Mouse (Mus musculus) myocyte (in vitro differentiated cells): ENCODE data around the gene Coro2b. TPM values are rescaled to one million over a fixed set of nuclear protein-coding genes. Genes with fewer than 3 reads are reported as not detected.
"Not testable (repeated sequence)": the region's sequence is repeated elsewhere in the genome, so short reads cannot be mapped to it uniquely, and the experiment has no call there.

ENCODE experiments used
- H3K27me3 ChIP-seq: one replicate; pipeline ENCODE4 v1.6.1; 2011; ENCODE audit not compliant: control insufficient read depth, insufficient read depth, insufficient read length
- H3K36me3 ChIP-seq: one replicate; pipeline ENCODE4 v1.6.1; 2011; ENCODE audit not compliant: control insufficient read depth, insufficient read depth
- H3K4me2 ChIP-seq: one replicate; pipeline ENCODE4 v1.6.1; 2011; ENCODE audit warnings: low read depth, control low read depth
- H3K4me3 ChIP-seq: one replicate; pipeline ENCODE4 v1.5.1; 2011; ENCODE audit warnings: mild to moderate bottlenecking, control low read depth, moderate library complexity
- H3K79me2 ChIP-seq: one replicate; pipeline ENCODE4 v1.6.1; 2011; ENCODE audit not compliant: control insufficient read depth, insufficient read depth
- H3ac ChIP-seq: one replicate; pipeline ENCODE4 v1.6.1; 2011; ENCODE audit not compliant: control insufficient read depth, insufficient read length
- CEBPB ChIP-seq: IDR thresholded peaks from 2 replicates; pipeline ENCODE4 v1.6.1; 2011; ENCODE audit warnings: mild to moderate bottlenecking, moderate library complexity; ENCODE audit not compliant: poor library complexity, insufficient read depth, severe bottlenecking
- E2F4 ChIP-seq: IDR thresholded peaks from one replicate; pipeline ENCODE4 v1.6.1; 2011; ENCODE audit warnings: mild to moderate bottlenecking, control low read depth, moderate library complexity; ENCODE audit not compliant: insufficient read depth
- MAX ChIP-seq: IDR thresholded peaks from one replicate; pipeline ENCODE4 v1.6.1; 2011; ENCODE audit warnings: low read depth, mild to moderate bottlenecking, control low read depth
- MYOD1 ChIP-seq, 3 experiments: IDR thresholded peaks; one replicate each; pipeline ENCODE4 v1.6.1; 2011; ENCODE audit warnings: control low read depth in 2 of 3, low read depth in 2 of 3, mild to moderate bottlenecking in 2 of 3, moderate library complexity in 1 of 3; ENCODE audit not compliant: insufficient read length in 2 of 3, control insufficient read depth in 1 of 3
- MYOG ChIP-seq, 3 experiments: IDR thresholded peaks; one replicate each; pipeline ENCODE4 v1.6.1; 2011; ENCODE audit warnings: control low read depth in 2 of 3, low read depth in 2 of 3, mild to moderate bottlenecking in 2 of 3; ENCODE audit not compliant: insufficient read length in 2 of 3, control insufficient read depth in 1 of 3, insufficient read depth in 1 of 3
- POLR2A ChIP-seq: IDR thresholded peaks from one replicate; pipeline ENCODE4 v1.6.1; 2011; ENCODE audit warnings: low read depth, mild to moderate bottlenecking, control low read depth, moderate library complexity; ENCODE audit not compliant: insufficient read length
- POLR2AphosphoS2 ChIP-seq: IDR thresholded peaks from one replicate; pipeline ENCODE4 v1.6.1; 2011; ENCODE audit warnings: low read depth, control low read depth; ENCODE audit not compliant: insufficient read length
- REST ChIP-seq: IDR thresholded peaks from one replicate; pipeline ENCODE4 v1.6.1; 2011; ENCODE audit warnings: mild to moderate bottlenecking, control low read depth, moderate library complexity; ENCODE audit not compliant: insufficient read depth, insufficient read length
- SRF ChIP-seq: IDR thresholded peaks from one replicate; pipeline ENCODE4 v1.6.1; 2011; ENCODE audit warnings: low read depth; ENCODE audit not compliant: control insufficient read depth, insufficient read length
- TCF12 ChIP-seq: IDR thresholded peaks from one replicate; pipeline ENCODE4 v1.6.1; 2011; ENCODE audit warnings: mild to moderate bottlenecking, control low read depth; ENCODE audit not compliant: poor library complexity, insufficient read depth, severe bottlenecking
- TCF3 ChIP-seq: IDR thresholded peaks from one replicate; pipeline ENCODE4 v1.6.1; 2011; ENCODE audit warnings: low read depth, control low read depth; ENCODE audit not compliant: insufficient read length
- USF1 ChIP-seq: IDR thresholded peaks from one replicate; pipeline ENCODE4 v1.6.1; 2011; ENCODE audit warnings: low read depth, mild to moderate bottlenecking, control low read depth, moderate library complexity
- polyA plus RNA-seq: library from polyadenylated mRNA; unstranded; fragments of >200 nt; fragmentation: generic; extraction: Trizol; gene quantifications from one replicate; pipeline ENCODE4 v1.2.1, GENCODE M21; 2012; ENCODE audit warnings: missing spikeins

Gene Coro2b
- polyA plus RNA-seq, 1 experiment: 21.3 TPM

DNA sequence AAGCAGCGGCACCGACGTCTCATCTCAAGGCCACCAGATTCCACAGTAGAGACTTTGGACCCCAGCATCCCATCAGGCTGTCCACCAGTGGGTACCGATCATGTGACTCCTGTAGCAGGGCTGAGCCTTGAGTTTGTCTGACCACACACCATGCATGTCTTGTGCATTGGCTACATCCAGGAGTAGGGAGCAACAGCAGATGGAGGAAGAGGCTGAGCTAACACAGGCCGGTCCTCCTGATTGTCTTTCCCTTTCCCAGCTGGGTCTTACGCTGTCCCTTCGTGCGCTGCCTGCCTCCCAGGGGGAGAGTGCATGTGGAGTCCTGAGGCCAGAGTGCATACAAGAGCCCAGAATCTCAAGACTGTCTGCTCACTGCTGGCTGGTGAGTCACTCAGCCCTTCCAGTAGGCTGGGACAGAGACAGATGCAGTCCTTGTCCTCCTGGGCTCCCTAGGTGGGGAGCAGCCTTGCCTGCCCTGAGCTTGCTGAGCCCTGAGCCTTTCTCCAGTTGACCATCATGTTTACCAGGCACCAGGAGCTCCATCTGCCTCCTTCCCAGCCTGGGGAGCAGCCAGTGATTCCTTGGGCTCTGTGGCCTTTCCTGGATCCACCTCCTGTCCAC is 84.4 kb downstream of the Coro2b start:
- no peaks in the 10 kb centered on the region for H3K79me2 ChIP-seq
- H3K27me3 ChIP-seq: no peaks in the 10 kb centered on the region
- no peak for TF ChIP-seq MAX
- TF ChIP-seq MYOD1 (IDR thresholded peaks at IDR 0.05; ENCODE audit: control insufficient read depth in 1 of 3, insufficient read length in 2 of 3, low read depth in 2 of 3): no peak
- TF ChIP-seq TCF12: no peak
- TF ChIP-seq MYOG (IDR thresholded peaks at IDR 0.05; ENCODE audit: control insufficient read depth in 1 of 3, insufficient read depth in 1 of 3, insufficient read length in 2 of 3, low read depth in 2 of 3): no peak
- TF ChIP-seq REST: no peak
- no peak for TF ChIP-seq CEBPB
- TF ChIP-seq USF1: no peak
- no peak for TF ChIP-seq POLR2AphosphoS2
- TF ChIP-seq SRF: no peak
- no peak for TF ChIP-seq POLR2A
- TF ChIP-seq TCF3: no peak
- no peak for TF ChIP-seq E2F4
- no peak overlapping the region for H3K4me3 ChIP-seq
- H3ac ChIP-seq: no peak overlapping the region
- peak overlapping the region; percentile 44 for H3K4me2 ChIP-seq
- H3K36me3 ChIP-seq: no peaks in the 10 kb centered on the region

DNA sequence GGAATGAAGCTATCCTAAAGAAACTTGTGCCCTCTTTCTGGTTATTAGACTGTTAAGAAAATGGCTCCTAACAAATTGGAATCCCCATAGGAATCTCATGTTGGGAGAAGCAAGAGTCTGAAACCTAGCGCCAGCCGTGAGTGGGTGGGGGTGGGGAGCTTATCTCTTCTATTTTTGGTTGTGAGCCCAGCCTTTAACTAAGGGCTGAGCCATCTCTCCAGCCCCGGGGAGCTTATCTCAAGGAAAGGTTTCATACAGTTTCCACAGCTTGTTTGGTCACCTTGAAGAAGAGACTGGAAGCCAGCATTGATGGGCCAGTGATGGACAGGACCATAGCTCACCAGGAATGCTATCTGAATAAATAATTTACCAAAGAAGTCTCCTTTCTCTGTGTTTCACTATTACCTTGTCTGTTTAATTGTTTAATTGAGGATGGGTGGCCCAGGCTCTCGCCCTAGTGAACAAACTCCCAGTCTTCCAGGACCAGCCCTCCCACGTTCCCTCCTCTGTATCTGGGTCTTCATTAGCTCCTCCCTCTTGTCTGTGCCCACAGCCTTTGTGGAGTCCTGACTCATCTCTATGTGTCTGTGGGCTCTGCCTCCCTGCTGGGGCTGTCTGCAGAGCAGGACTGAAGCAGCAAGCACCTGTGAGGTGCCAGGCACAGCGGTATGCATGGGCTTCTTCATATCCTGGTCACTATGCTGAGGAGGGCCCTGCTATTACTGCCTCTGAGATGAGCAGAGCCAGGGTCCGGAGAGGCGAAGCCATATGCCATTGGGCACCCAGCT is 85.1 kb downstream of the Coro2b start:
- Histone ChIP-seq H3ac (no peak overlapping the region), H3K4me2 (peak overlapping the region; percentile 44), H3K27me3 (no peaks in the 10 kb centered on the region), H3K36me3 (no peaks in the 10 kb centered on the region), H3K4me3 (no peak overlapping the region), H3K79me2 (no peaks in the 10 kb centered on the region)
- TF ChIP-seq REST: no peak
- TF ChIP-seq USF1: no peak
- no peak for TF ChIP-seq SRF

GRCm38 (mm10) chr9:62450862-62451261 is 86.0 kb downstream of the Coro2b start:
- TF ChIP-seq CEBPB: no peak
- no peak for TF ChIP-seq POLR2AphosphoS2
- TF ChIP-seq MYOD1 (IDR thresholded peaks at IDR 0.05; ENCODE audit: control insufficient read depth in 1 of 3, insufficient read length in 2 of 3, low read depth in 2 of 3): no peak
- TF ChIP-seq MAX: no peak
- no peak for TF ChIP-seq REST
- TF ChIP-seq USF1: no peak
- no peak for TF ChIP-seq E2F4
- no peak for TF ChIP-seq POLR2A
- no peak for TF ChIP-seq TCF3
- no peak for TF ChIP-seq MYOG (IDR thresholded peaks at IDR 0.05; ENCODE audit: control insufficient read depth in 1 of 3, insufficient read depth in 1 of 3, insufficient read length in 2 of 3, low read depth in 2 of 3)
- TF ChIP-seq SRF: no peak
- no peak for TF ChIP-seq TCF12
- Histone ChIP-seq H3K27me3 (no peaks in the 10 kb centered on the region), H3K36me3 (no peaks in the 10 kb centered on the region), H3K79me2 (no peaks in the 10 kb centered on the region), H3ac (no peak overlapping the region), H3K4me2 (no peak overlapping the region), H3K4me3 (no peak overlapping the region)

DNA sequence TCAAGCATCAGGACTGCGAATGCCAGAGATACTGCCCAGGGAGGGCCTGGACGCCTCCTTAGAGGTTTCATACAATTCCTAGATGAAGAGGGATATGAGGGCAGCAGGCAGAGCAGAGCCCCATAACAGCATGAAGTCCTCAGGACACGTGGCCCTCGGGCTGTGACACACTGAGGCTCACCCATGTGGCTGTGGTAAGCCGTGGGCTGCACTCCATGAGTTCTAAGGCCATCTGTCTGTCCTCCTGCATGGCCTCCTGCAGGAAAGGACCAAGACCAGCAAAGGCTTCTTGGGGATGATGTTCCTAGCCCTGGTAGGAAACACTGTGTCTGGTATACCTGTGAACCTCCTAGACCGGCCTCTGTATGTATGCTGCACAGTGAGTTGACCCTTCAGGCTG is 86.5 kb downstream of the Coro2b start:
- TF ChIP-seq MYOD1 (IDR thresholded peaks at IDR 0.05; ENCODE audit: control insufficient read depth in 1 of 3, insufficient read length in 2 of 3, low read depth in 2 of 3) (peak in 1 of 3 experiments; percentile 4), MYOG (IDR thresholded peaks at IDR 0.05; ENCODE audit: control insufficient read depth in 1 of 3, insufficient read depth in 1 of 3, insufficient read length in 2 of 3, low read depth in 2 of 3) (peak in 1 of 3 experiments; percentile 25), SRF (no peak), USF1 (no peak)
- Histone ChIP-seq H3K27me3 (no peaks in the 10 kb centered on the region), H3K36me3 (no peaks in the 10 kb centered on the region), H3K79me2 (no peaks in the 10 kb centered on the region), H3K4me3 (no peak overlapping the region), H3K4me2 (no peak overlapping the region), H3ac (no peak overlapping the region)

DNA sequence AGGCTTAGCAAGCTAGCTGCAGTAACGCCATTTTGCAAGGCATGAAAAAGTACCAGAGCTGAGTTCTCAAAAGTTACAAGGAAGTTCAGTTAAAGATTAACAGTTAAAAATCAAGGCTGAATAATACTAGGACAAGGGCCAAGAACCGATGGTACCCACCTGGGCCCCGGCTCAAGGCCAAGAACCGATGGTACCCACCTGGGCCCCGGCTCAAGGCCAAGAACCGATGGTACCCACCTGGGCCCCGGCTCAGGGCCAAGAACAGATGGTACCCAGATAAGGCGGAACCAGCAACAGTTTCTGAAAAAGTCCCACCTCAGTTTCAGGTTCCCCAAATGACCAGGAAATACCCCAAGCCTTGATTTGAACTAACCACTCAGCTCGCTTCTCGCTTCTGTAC is 89.5 kb downstream of the Coro2b start:
- not testable (repeated sequence) for H3K4me2 ChIP-seq, H3K27me3 ChIP-seq, H3K79me2 ChIP-seq, H3ac ChIP-seq, H3K36me3 ChIP-seq, H3K4me3 ChIP-seq
